Mouse (Mus musculus) heart, postnatal 0 days (tissue): Measurements from ENCODE around the gene Pnpt1. TPM values are rescaled to one million over a fixed set of nuclear protein-coding genes. Genes with fewer than 3 reads are reported as not detected.

Source experiments
- ATAC-seq: fragments of 200-750 bp; cut with Nextera tagmentation; 2 replicates; pipeline ENCODE4 v1.8.0; 2017; ENCODE audit warnings: low read depth, moderate number of reproducible peaks, moderate library complexity; ENCODE audit not compliant: insufficient read depth
- DNase-seq: peaks from one replicate; pipeline ENCODE4 v3.0.0-alpha.2; 2016; ENCODE audit warnings: low spot score
- H3K27ac ChIP-seq: fragments of 300-500 bp; sonication (generic); 2 replicates; pipeline ENCODE4 v1.5.1; 2014; ENCODE audit warnings: low read depth, mild to moderate bottlenecking
- H3K27me3 ChIP-seq: fragments of 300-500 bp; sonication (generic); 2 replicates; pipeline ENCODE4 v1.6.1; 2014; ENCODE audit warnings: low read length, mixed read lengths; ENCODE audit not compliant: control insufficient read depth, insufficient read depth
- H3K36me3 ChIP-seq: fragments of 300-500 bp; sonication (generic); replicated peaks from 2 replicates; pipeline ENCODE4 v1.6.1; 2014; ENCODE audit warnings: low read length, mixed read lengths; ENCODE audit not compliant: control insufficient read depth, insufficient read depth
- H3K4me1 ChIP-seq: fragments of 300-500 bp; sonication (generic); 2 replicates; pipeline ENCODE4 v1.6.1; 2014; ENCODE audit warnings: antibody characterized with exemption; ENCODE audit not compliant: control insufficient read depth, insufficient read depth
- H3K4me2 ChIP-seq: fragments of 300-500 bp; sonication (generic); 2 replicates; pipeline ENCODE4 v1.6.1; 2014; ENCODE audit warnings: low read depth, mild to moderate bottlenecking, low read length, moderate library complexity
- H3K4me3 ChIP-seq: fragments of 300-500 bp; sonication (generic); 2 replicates; pipeline ENCODE4 v1.5.1; 2014; ENCODE audit warnings: low read depth, low read length
- H3K9ac ChIP-seq: fragments of 300-500 bp; sonication (generic); replicated peaks from 2 replicates; pipeline ENCODE4 v1.6.1; 2014; ENCODE audit warnings: low read depth, low read length, mixed read lengths
- H3K9me3 ChIP-seq: fragments of 300-500 bp; sonication (generic); replicated peaks from 2 replicates; pipeline ENCODE4 v1.6.1; 2016; ENCODE audit warnings: low read length; ENCODE audit not compliant: control insufficient read depth
- CTCF ChIP-seq: IDR thresholded peaks from 2 replicates; pipeline ENCODE4 v1.5.1; 2016; ENCODE audit warnings: antibody characterized with exemption, control low read depth, low read depth
- EP300 ChIP-seq: IDR thresholded peaks from 2 replicates; pipeline ENCODE4 v1.6.1; 2016; ENCODE audit warnings: antibody characterized with exemption, low read depth
- WGBS: fragments of 180-500 bp; shearing (Covaris S2); extraction: QIAGEN DNeasy Blood & Tissue Kit; methylation state at CpG from one replicate; pipeline ENCODE4 v1.1.7; 2014; 5-methylcytosine and 5-hydroxymethylcytosine counted together
- polyA plus RNA-seq: library from polyadenylated mRNA; unstranded; fragments of >200 nt; fragmentation: Nextera tagmentation; extraction: Ambion mirVana; gene quantifications from 2 replicates; pipeline ENCODE4 v1.2.1, GENCODE M21; 2015
- total RNA-seq: library from RNA; depleted of rRNA; stranded (reverse); fragments of >200 nt; gene quantifications from 2 replicates; pipeline ENCODE4 v1.2.3, GENCODE M21; 2014; ENCODE audit warnings: low replicate concordance

The Pnpt1 gene
- total and polyA plus RNA-seq, 2 experiments from 2014 or later, result 26.6 to 48.0 TPM

GRCm38 (mm10) chr11:29173706-29174436, 43.3 kb downstream of the Pnpt1 start:
- Histone ChIP-seq H3K27ac (peak overlapping the region; percentile 100), H3K4me2 (peak overlapping the region; percentile 98), H3K9me3 (no peaks in the 10 kb centered on the region), H3K4me3 (peak overlapping the region; percentile 99), H3K36me3 (no peaks in the 10 kb centered on the region), H3K27me3 (no peaks in the 10 kb centered on the region), H3K4me1 (peaks cover 11% of the 10 kb centered on the region), H3K9ac (peak overlapping the region; percentile 99)
- DNase-seq (no peak), ATAC-seq (no peak)
- WGBS, result 2% methylated on average over 13 of the region's 13 CpGs
- TF ChIP-seq EP300 (no peak), CTCF (no peak)

DNA sequence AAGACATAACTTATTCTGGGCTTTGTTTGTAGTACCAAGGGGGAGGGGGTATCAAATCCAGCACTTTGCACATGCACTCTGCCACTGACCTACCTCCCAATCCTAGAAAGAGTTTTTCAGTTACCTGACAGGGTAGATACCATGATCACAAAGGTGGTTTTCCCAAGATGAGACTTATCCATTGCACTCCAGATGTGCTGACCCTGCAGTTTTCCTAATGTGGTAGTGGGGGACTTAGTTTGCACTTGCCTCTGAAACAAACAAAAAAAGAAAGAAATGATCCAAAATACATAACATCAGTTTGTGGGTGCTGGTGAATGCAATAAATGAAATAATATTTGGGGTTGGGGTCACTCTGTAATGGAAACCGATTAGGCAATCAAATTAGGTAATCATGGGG, 48.8 kb downstream of the Pnpt1 start:
- H3K9me3 ChIP-seq, result no peaks in the 10 kb centered on the region
- peaks cover 10% of the 10 kb centered on the region; the same call in 1 of the 2 replicates for H3K4me1 ChIP-seq
- no peak overlapping the region for H3K27ac ChIP-seq
- no peak overlapping the region for H3K4me2 ChIP-seq
- no peaks in the 10 kb centered on the region for H3K27me3 ChIP-seq
- H3K4me3 ChIP-seq, result no peak overlapping the region
- WGBS, result 89% methylated on average over 1 of the region's 1 CpGs
- peaks cover 10% of the 10 kb centered on the region for H3K36me3 ChIP-seq
- no peak for TF ChIP-seq CTCF
- no peak for TF ChIP-seq EP300
- H3K9ac ChIP-seq, result no peak overlapping the region
- DNase-seq (no peak), ATAC-seq (no peak)

DNA sequence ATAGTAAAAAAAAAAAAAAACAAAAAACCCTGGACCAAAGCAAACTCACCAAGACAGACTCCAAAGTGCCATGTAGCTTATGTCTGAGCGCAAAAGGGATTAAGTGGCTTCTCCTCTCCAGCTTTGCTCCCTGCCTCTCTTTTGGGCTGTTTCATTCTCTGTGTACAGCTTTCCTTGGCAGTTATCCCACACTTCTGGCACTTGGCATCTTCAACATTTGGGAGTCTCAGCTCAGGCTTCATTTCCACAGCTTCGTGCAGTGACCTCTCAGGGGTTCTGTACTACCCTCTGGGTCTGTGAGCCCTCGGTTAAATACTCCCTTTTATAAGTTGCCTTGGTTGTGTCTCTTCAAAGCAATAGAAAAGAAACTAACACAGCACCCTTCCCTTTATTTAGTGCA, 50.1 kb downstream of the Pnpt1 start:
- Histone ChIP-seq H3K27ac (peak overlapping the region; percentile 46; the same call in 1 of the 2 replicates), H3K9me3 (no peaks in the 10 kb centered on the region), H3K9ac (no peak overlapping the region), H3K27me3 (no peaks in the 10 kb centered on the region), H3K4me1 (peaks cover 10% of the 10 kb centered on the region; the same call in 1 of the 2 replicates), H3K36me3 (peaks cover 22% of the 10 kb centered on the region), H3K4me2 (no peak overlapping the region), H3K4me3 (no peak overlapping the region)
- 41% methylated on average over 3 of the region's 3 CpGs for WGBS
- no peak for DNase-seq
- ATAC-seq, result no peak
- TF ChIP-seq CTCF (no peak), EP300 (no peak)

- Histone ChIP-seq H3K9me3 (no peaks in the 10 kb centered on the region), H3K36me3 (peaks cover 31% of the 10 kb centered on the region), H3K27ac (peak overlapping the region; percentile 51), H3K4me1 (peaks cover 10% of the 10 kb centered on the region; the same call in 1 of the 2 replicates), H3K4me3 (no peak overlapping the region), H3K4me2 (no peak overlapping the region), H3K27me3 (no peaks in the 10 kb centered on the region), H3K9ac (no peak overlapping the region)
- TF ChIP-seq CTCF, result no peak
- TF ChIP-seq EP300, result no peak
- peak; percentile 24 for DNase-seq
- no peak for ATAC-seq
- 30% methylated on average over 5 of the region's 5 CpGs for WGBS
These were observed 51.2 kb downstream of the Pnpt1 start for GRCm38 (mm10) chr11:29181751-29182150.

DNA sequence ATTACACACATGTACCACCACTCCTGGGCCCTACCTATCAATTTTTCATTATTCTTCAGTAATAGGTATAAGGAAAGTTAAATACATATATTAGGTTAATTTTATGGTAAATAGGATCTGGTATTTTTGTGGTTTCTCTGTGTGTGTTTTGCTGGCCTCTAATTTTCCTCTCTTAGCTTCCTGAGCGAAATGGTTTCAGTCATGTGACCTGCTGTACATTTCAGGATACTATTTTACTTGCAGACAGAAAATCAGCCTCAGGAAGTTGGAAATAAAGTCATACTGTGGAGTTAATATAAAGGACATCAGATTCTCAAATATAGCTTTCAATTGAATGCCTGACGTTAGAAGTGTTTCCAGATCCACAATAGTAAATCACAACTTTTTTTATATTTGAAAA, 58.4 kb downstream of the Pnpt1 start:
- no peak for TF ChIP-seq EP300
- no peak for TF ChIP-seq CTCF

More for the DNA sequence above, 58.4 kb downstream of the Pnpt1 start:
- Histone ChIP-seq H3K4me1 (no peaks in the 10 kb centered on the region), H3K9ac (no peak overlapping the region), H3K27me3 (no peaks in the 10 kb centered on the region), H3K36me3 (peaks cover 42% of the 10 kb centered on the region), H3K9me3 (no peaks in the 10 kb centered on the region), H3K4me3 (no peak overlapping the region), H3K27ac (no peak overlapping the region), H3K4me2 (no peak overlapping the region)
- 81% methylated on average over 2 of the region's 2 CpGs for WGBS
- DNase-seq (no peak), ATAC-seq (no peak)
